Mouse (Mus musculus) T-helper 2 cell (primary cell): ENCODE measurements around the gene Taldo1.

Source experiments
- in situ Hi-C: fragments of 300-600 bp; cut with MboI, MseI; formaldehyde crosslinking; loops from one replicate; pipeline ENCODE4 v1.15.1; 2025; ENCODE audit warnings: high pct_unique_total_duplicates

Taldo1 gene

DNA sequence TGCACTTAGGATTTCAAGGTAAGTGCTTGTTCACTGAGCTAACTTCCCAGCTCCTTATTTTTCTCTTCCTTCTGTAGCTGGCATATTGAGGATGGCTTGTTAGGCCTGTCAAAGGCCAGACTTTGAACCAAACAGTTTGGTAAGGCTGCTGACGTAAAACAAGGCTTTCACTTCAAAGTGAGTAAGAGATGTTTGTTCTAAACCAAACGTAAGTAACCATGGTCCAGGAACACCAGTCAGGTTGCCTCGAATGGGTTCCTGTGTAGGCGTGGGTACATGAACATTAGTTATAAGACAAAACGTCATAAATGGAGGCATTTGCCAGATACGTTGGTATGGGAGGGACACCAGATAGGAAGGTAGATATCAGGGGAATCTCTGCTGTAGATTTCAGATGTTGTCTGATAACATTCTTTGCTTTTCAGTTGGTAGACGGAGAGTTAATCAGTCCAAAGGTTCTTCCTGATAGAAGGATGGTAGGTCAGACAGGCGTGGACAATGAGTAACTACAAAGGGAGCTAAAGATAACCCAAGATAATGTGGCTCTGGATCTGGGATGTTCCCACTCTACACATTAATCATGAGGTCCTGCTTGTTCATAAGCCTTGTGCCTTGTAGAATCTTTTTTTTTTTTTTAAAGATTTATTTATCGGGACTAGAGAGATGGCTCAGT is 28.2 kb downstream of the Taldo1 start:
- in situ Hi-C loops, result no loop called here

DNA sequence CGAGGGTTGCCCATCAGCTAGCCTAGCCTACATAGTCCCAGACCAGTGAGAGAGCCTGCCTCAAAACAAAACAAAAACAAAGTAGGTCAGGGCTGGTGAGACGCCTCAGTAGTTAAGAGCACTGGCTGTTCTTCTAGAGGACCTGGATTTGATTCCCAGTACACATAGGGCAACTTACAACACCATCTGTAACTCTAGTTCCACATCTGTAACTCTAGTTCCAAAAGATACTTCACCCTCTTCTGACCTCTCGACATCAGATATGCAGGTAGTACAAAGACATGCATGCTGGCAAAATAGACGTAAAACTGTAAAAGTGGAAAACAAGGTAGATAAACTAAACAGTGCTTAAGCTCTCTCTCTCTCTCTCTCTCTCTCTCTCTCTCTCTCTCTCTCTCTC is 31.8 kb downstream of the Taldo1 start:
- in situ Hi-C loops, result no loop called here

DNA sequence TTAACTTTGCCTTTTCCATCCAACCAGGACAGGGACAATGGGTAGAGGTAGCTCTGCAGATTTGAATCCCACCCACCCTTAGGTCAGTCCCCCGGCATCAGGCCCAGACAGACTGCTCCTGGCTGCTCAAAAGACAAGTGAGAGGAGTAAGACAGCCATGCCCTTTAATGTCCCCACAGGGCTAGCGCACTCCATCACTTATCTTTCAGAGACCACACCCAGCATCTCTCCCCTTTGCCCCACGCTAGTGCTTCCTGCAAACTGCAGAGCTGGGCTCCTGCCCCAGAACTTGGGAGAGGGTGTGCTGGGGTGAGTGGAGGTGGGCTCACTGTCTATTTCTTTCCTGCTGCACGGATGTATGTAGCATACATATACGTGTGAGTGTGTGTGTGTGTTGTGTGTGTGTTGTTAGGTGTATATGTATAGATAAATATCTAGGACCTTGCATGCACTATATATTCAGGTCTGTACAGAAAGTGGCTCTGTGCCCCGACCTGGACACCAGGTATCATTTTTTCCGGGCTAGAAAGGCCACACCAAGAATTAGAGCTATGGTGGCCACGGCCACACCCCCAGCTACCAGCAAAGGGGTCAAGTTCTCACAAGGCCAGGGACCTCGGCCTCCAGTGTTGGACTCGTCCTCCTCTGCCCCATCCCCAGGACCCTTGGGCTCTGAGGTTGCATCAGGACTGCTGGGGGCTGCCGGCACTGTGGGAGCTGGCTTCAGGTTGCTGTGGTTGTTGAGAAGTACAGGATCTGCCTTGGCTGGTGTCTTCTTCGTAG is 35.1 kb downstream of the Taldo1 start:
- in situ Hi-C loops, result no loop called here

GRCm38 (mm10) chr7:141428701-141429100 is 36.7 kb downstream of the Taldo1 start:
- in situ Hi-C loops, result no loop called here

- in situ Hi-C loops, result no loop called here
Observed at GRCm38 (mm10) chr7:141429310-141429709, 37.3 kb downstream of the Taldo1 start, which contains the start of gene Cend1. Gene Cend1, minus strand, starts transcription at chr7:141429491.

DNA sequence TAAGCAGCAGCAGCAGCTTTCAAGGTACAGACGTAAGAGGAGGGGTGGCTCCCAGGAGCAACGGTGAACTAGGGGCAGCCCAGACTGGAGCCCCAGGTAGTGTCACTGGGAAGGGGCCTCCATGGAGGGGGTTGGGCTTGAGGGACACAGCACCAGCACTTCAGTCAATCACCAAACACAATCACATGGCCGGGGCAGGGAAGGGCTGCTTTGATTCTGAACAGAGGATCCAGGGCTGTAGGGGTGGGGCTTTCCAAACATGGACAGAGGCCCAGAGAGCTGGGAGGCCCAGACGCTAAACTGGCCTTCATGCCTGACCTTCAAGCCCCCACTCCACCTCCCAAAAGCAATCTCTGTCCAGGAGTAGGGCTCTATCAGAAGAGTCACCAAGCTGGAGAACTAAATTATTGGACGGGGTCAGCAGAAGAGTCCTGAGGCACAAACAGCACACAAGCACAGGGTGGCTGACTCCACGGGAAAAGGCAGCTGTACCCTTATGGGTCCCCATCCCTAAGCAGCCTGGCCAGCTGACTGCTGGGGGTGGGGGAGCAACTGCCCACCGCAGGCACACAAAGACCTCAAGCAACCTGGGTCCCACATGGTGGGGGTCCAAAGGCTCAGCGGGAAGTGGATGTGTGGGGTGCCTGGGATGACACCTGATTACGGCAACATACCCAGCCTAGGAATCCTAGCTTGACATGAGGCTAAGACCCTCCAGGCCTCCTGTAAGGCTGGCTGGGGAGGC is 38.0 kb downstream of the Taldo1 start:
- in situ Hi-C loops, result no loop called here

- in situ Hi-C loops, result no loop called here
Observed at GRCm38 (mm10) chr7:141430585-141431240, 38.7 kb downstream of the Taldo1 start.

GRCm38 (mm10) chr7:141431434-141432185 is 39.6 kb downstream of the Taldo1 start:
- in situ Hi-C loops, result no loop called here

GRCm38 (mm10) chr7:141432186-141432611 is 40.2 kb downstream of the Taldo1 start:
- in situ Hi-C loops, result no loop called here

GRCm38 (mm10) chr7:141432741-141433516 is 40.9 kb downstream of the Taldo1 start:
- in situ Hi-C loops, result no loop called here

DNA sequence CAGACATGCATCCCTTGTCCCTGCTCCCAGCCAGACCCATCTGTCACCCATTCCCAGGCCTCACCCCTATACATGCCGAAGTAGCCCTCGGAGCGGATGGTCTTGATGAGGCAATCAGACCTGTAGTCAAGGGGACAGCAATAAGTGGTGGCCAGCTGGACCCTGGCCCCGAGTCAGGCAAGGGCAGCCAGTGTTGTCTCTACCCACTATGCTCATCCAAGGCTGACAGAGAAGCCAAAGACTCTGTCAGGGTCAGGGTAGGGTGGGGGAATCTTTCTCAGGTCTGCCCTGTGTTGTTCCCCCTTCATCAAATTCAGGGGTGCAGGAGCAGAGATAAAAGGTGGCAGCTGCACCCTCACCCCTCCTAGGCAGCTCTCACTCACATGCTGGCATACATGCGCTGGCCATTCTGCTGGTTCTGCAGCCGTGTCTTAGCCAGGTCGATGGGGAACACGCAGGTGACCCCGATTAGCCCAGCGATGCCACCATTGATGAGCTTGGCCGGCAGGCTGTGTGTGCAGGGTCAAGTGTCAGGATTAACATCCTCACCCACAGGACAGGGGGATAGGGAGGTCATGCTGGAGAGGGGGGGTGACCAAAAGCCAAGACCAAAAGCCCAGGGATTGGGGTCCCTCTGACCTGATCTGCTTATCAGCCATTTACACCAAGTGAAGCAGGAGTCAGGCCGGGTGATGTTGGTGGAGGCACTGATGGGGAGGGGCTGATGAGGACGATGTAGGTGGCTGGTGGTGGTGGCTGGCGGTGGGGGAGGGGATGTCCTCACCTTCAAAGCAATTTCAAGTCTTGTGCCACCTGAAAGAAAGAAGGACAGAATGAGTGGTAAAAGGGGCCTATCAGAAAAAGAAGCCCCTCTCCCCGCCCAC is 41.8 kb downstream of the Taldo1 start:
- in situ Hi-C loops, result no loop called here

DNA sequence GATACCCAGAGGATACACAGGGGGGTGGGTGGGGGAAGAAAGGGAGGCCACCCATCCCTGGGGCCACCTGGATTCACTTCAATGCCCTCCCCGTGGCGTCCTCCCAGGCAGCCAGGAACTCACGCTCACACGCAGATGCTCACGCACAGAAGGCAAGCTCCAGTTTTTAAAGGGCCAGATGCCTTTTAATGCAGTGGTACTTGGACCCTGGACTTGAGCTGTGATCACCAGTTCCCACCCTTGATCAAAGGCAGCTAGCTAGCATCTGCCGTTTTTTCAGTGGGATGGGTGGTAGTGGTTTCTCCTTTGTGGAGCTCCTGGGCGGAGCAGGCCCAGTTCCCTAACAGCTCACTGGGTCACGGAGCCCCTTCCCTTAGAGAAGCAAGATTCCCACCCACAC is 42.5 kb downstream of the Taldo1 start:
- in situ Hi-C loops, result no loop called here

DNA sequence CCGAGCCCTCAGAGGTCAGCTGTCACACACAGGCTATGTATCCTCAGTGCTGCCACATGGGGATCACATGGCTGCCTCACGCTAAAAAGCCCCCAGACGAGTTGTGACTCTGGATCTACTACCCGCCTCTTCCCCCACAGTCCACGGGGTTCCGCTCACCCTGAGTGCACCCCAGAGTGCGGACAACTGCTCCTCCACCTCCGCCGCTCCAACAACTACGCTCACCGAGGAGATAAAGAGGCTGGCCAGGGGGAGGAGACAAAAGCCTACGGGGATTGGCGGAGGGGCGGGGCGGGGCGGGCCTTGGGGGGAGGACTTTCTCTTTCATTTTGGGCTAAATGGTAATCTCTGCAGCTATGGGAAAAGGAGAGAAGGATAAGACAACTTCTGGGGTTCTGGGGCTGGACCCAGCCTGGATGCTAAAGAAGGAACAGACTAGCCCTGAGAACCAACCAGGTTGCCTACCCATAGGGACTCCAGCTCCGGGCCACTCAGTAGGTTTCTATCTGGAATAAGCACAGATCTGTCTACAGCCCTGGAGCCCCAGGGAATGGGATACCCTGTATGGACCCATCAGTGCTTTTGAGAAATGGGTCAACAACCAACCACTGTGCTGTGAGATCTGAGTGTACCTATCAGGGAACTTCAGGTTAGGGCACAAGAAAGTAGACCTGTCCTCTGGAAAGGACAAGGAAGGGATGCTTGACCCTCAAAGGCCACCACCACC is 43.3 kb downstream of the Taldo1 start:
- in situ Hi-C loops, result no loop called here

DNA sequence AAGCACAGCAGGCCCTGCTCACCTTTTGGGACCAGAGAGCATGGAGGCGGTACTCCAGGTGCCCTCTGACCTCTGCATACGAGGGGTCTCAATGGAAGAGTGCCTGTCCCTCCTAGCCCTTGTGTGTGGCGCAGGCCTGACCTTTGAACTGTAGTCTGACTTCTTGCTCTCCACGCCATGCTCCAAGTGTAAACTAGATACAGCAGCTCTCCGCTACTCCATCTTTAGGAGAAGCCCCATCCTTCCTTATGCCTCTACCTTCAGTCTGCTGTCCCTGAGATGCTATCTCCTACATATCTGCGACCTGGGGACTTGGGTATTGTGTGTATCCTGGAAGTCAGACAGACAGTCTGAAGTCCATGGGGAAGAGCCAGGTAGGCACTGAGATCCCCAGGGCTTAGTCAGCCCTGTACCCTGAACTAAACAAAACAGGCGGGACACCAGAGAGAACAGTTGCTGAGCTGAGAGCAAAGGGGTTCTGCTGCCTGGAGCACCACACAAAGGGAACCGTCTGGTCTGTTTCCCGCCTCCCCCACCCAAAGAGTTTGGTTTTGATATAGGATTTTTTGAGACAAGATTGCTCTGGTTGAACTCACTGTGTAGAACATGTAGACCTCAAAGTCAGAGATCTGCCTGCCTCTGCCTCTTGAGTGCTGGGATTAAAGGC is 44.0 kb downstream of the Taldo1 start:
- in situ Hi-C loops, result no loop called here

GRCm38 (mm10) chr7:141436523-141436892 is 44.5 kb downstream of the Taldo1 start:
- in situ Hi-C loops, result no loop called here

DNA sequence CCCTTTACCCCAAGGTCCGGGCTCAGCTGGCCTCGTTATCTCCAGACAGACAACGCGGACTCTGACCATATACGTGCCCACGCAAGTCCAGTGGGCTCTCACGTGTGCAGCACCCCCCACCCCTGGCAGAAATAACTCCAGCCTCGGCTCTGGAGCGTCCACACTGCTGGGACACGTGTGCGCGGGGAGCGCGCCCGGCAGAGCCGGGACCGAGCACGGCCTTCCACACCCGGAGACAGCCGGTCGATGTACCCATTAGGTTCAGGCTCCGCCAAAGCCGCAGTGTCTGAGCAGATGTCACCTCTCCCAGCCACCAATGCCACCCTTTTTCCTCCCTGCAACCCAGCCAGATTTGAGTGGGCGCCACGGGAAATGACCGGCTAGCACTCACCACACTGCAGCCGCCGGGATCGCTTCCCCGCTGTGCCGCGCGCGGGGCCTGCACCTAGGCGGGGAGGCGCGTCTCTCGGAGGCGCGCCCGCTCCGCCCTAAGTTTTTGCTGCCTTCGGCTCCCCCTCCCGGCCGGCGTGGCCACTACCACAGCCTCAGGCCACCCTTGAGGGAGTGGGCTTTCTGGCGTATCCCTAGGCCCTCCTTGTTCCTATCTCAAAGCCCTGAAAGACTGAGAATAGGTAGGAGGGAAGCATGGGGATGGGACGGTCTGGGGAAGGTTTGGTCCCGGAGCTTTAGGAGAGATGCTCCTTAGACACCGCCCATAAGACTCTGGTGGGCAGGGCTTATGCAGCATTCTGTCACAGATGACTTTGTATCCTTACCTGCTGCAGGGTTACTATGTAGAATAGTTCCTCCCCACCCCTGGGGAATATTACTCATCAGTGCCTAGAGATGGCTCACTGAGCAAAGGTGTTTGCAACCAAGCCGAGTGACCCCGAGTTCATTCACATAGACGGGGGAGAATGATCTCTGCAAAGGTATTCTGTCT is 45.5 kb downstream of the Taldo1 start, which contains the start of gene Slc25a22:
Gene Slc25a22 (minus strand): TSS at position 715 of the 943 bp plus-strand sequence.
- in situ Hi-C loops, result no loop called here
